Mouse (Mus musculus): ENCODE data around the gene Vps37d. TPM values are rescaled to one million over a fixed set of nuclear protein-coding genes. Genes with fewer than 3 reads are reported as not detected.
A peak's percentile ranks its signal among the peaks of the same experiment; 100 is the strongest.

The Vps37d gene
- polyA plus RNA-seq, 1 experiment from 2014 or later = 5.3 TPM

- 51% methylated on average over 6 of the region's 6 CpGs for WGBS
- no peak for ATAC-seq (ENCODE audit: low read depth)
- peaks cover 37% of the 10 kb centered on the region for H3K27me3 ChIP-seq (ENCODE audit: control insufficient read depth, insufficient read depth, low read depth, low read length)
Measured at GRCm38 (mm10) chr5:135109017-135109416, 31.0 kb upstream of the Vps37d start.

GRCm38 (mm10) chr5:135107521-135108501, 29.7 kb upstream of the Vps37d start:
- Histone ChIP-seq H3K9ac (ENCODE audit: low read length) (no peak overlapping the region), H3K4me2 (ENCODE audit: low read depth, low read length) (peak overlapping the region; percentile 94), H3K9me3 (ENCODE audit: control insufficient read depth, low read length) (no peaks in the 10 kb centered on the region), H3K27me3 (ENCODE audit: control insufficient read depth, insufficient read depth, low read depth, low read length) (peaks cover 37% of the 10 kb centered on the region), H3K36me3 (ENCODE audit: control insufficient read depth, insufficient read depth, low read length) (no peaks in the 10 kb centered on the region), H3K4me3 (ENCODE audit: low read length) (peak overlapping the region; percentile 59), H3K27ac (ENCODE audit: low read length) (no peak overlapping the region), H3K4me1 (replicated peaks; ENCODE audit: control insufficient read depth, insufficient read depth, low read length) (peaks cover 9% of the 10 kb centered on the region)
- 6% methylated on average over 40 of the region's 40 CpGs for WGBS
- peak; percentile 59 for ATAC-seq (ENCODE audit: low read depth)

More at GRCm38 (mm10) chr5:135109017-135109416, 31.0 kb upstream of the Vps37d start:
- Histone ChIP-seq H3K36me3 (ENCODE audit: control insufficient read depth, insufficient read depth, low read length) (no peaks in the 10 kb centered on the region), H3K4me2 (ENCODE audit: low read depth, low read length) (no peak overlapping the region), H3K9me3 (ENCODE audit: control insufficient read depth, low read length) (no peaks in the 10 kb centered on the region), H3K27ac (ENCODE audit: low read length) (no peak overlapping the region), H3K4me3 (ENCODE audit: low read length) (no peak overlapping the region), H3K9ac (ENCODE audit: low read length) (no peak overlapping the region), H3K4me1 (replicated peaks; ENCODE audit: control insufficient read depth, insufficient read depth, low read length) (peaks cover 9% of the 10 kb centered on the region)

GRCm38 (mm10) chr5:135106758-135107256, 28.7 kb upstream of the Vps37d start:
- ATAC-seq (ENCODE audit: low read depth) = peak; percentile 90

GRCm38 (mm10) chr5:135103999-135104660, 26.1 kb upstream of the Vps37d start:
- no peak overlapping the region for H3K4me2 ChIP-seq (ENCODE audit: low read depth, low read length)
- peaks cover 9% of the 10 kb centered on the region for H3K4me1 ChIP-seq (replicated peaks; ENCODE audit: control insufficient read depth, insufficient read depth, low read length)
- ATAC-seq (ENCODE audit: low read depth) = no peak
- no peaks in the 10 kb centered on the region for H3K36me3 ChIP-seq (ENCODE audit: control insufficient read depth, insufficient read depth, low read length)
- no peak overlapping the region for H3K27ac ChIP-seq (ENCODE audit: low read length)
- H3K4me3 ChIP-seq (ENCODE audit: low read length) = no peak overlapping the region
- H3K9me3 ChIP-seq (ENCODE audit: control insufficient read depth, low read length) = no peaks in the 10 kb centered on the region
- H3K9ac ChIP-seq (ENCODE audit: low read length) = no peak overlapping the region
- 55% methylated on average over 11 of the region's 11 CpGs for WGBS
- peaks cover 37% of the 10 kb centered on the region for H3K27me3 ChIP-seq (ENCODE audit: control insufficient read depth, insufficient read depth, low read depth, low read length)

More at GRCm38 (mm10) chr5:135106758-135107256, 28.7 kb upstream of the Vps37d start:
- peaks cover 37% of the 10 kb centered on the region for H3K27me3 ChIP-seq (ENCODE audit: control insufficient read depth, insufficient read depth, low read depth, low read length)
- H3K9me3 ChIP-seq (ENCODE audit: control insufficient read depth, low read length) = no peaks in the 10 kb centered on the region
- H3K9ac ChIP-seq (ENCODE audit: low read length) = peak overlapping the region; percentile 63
- H3K4me2 ChIP-seq (ENCODE audit: low read depth, low read length) = peak overlapping the region; percentile 94
- H3K27ac ChIP-seq (ENCODE audit: low read length) = no peak overlapping the region
- no peaks in the 10 kb centered on the region for H3K36me3 ChIP-seq (ENCODE audit: control insufficient read depth, insufficient read depth, low read length)
- H3K4me3 ChIP-seq (ENCODE audit: low read length) = peak overlapping the region; percentile 59
- under 1% methylated on average over 48 of the region's 48 CpGs for whole genome bisulfite sequencing
- peaks cover 9% of the 10 kb centered on the region for H3K4me1 ChIP-seq (replicated peaks; ENCODE audit: control insufficient read depth, insufficient read depth, low read length)

GRCm38 (mm10) chr5:135100981-135101380, 22.9 kb upstream of the Vps37d start:
- no peaks in the 10 kb centered on the region for H3K36me3 ChIP-seq (ENCODE audit: control insufficient read depth, insufficient read depth, low read length)
- no peak for ATAC-seq (ENCODE audit: low read depth)
- H3K9me3 ChIP-seq (ENCODE audit: control insufficient read depth, low read length) = no peaks in the 10 kb centered on the region
- no peak overlapping the region for H3K4me3 ChIP-seq (ENCODE audit: low read length)
- H3K4me1 ChIP-seq (replicated peaks; ENCODE audit: control insufficient read depth, insufficient read depth, low read length) = no peaks in the 10 kb centered on the region
- peaks cover 11% of the 10 kb centered on the region for H3K27me3 ChIP-seq (ENCODE audit: control insufficient read depth, insufficient read depth, low read depth, low read length)
- H3K27ac ChIP-seq (ENCODE audit: low read length) = no peak overlapping the region
- no peak overlapping the region for H3K9ac ChIP-seq (ENCODE audit: low read length)
- WGBS = 44% methylated on average over 1 of the region's 1 CpGs
- H3K4me2 ChIP-seq (ENCODE audit: low read depth, low read length) = no peak overlapping the region

GRCm38 (mm10) chr5:135089653-135090052, 11.6 kb upstream of the Vps37d start, which contains the start of gene Mlxipl:
Gene Mlxipl, plus strand, starts transcription at chr5:135089890.
- H3K9me3 ChIP-seq (ENCODE audit: control insufficient read depth, low read length) = no peaks in the 10 kb centered on the region
- no peak within 1 kb of the TSS for H3K27ac ChIP-seq (ENCODE audit: low read length)
- no peak within 1 kb of the TSS for H3K9ac ChIP-seq (ENCODE audit: low read length)
- H3K36me3 ChIP-seq (ENCODE audit: control insufficient read depth, insufficient read depth, low read length) = no peaks in the 10 kb centered on the region
- no peaks in the 10 kb centered on the region for H3K4me1 ChIP-seq (replicated peaks; ENCODE audit: control insufficient read depth, insufficient read depth, low read length)
- H3K4me2 ChIP-seq (ENCODE audit: low read depth, low read length) = peak within 1 kb of the TSS; percentile 3; the same call in 1 of the 2 replicates
- H3K4me3 ChIP-seq (ENCODE audit: low read length) = 0 out of 2 replicates have a peak within 1 kb of the TSS, but pooled peaks have one; percentile 9
- ATAC-seq (ENCODE audit: low read depth) = no peak
- 4% methylated on average over 38 of the region's 39 CpGs for WGBS
- peaks cover 40% of the 10 kb centered on the region for H3K27me3 ChIP-seq (ENCODE audit: control insufficient read depth, insufficient read depth, low read depth, low read length)

- Histone ChIP-seq H3K27me3 (ENCODE audit: control insufficient read depth, insufficient read depth, low read depth, low read length) (peaks cover 37% of the 10 kb centered on the region), H3K4me1 (replicated peaks; ENCODE audit: control insufficient read depth, insufficient read depth, low read length) (no peaks in the 10 kb centered on the region), H3K4me2 (ENCODE audit: low read depth, low read length) (no peak overlapping the region), H3K36me3 (ENCODE audit: control insufficient read depth, insufficient read depth, low read length) (no peaks in the 10 kb centered on the region), H3K9me3 (ENCODE audit: control insufficient read depth, low read length) (no peaks in the 10 kb centered on the region), H3K4me3 (ENCODE audit: low read length) (no peak overlapping the region), H3K9ac (ENCODE audit: low read length) (no peak overlapping the region), H3K27ac (ENCODE audit: low read length) (no peak overlapping the region)
- WGBS = 47% methylated on average over 4 of the region's 4 CpGs
- ATAC-seq (ENCODE audit: low read depth) = no peak
Measured at GRCm38 (mm10) chr5:135086871-135087270, 8.8 kb upstream of the Vps37d start.

- 74% methylated on average over 5 of the region's 5 CpGs for WGBS
- no peak overlapping the region for H3K4me2 ChIP-seq (ENCODE audit: low read depth, low read length)
- H3K9ac ChIP-seq (ENCODE audit: low read length) = no peak overlapping the region
- ATAC-seq (ENCODE audit: low read depth) = no peak
- H3K4me3 ChIP-seq (ENCODE audit: low read length) = no peak overlapping the region
- H3K9me3 ChIP-seq (ENCODE audit: control insufficient read depth, low read length) = no peaks in the 10 kb centered on the region
- peaks cover 6% of the 10 kb centered on the region for H3K4me1 ChIP-seq (replicated peaks; ENCODE audit: control insufficient read depth, insufficient read depth, low read length)
- no peaks in the 10 kb centered on the region for H3K27me3 ChIP-seq (ENCODE audit: control insufficient read depth, insufficient read depth, low read depth, low read length)
- H3K36me3 ChIP-seq (ENCODE audit: control insufficient read depth, insufficient read depth, low read length) = no peaks in the 10 kb centered on the region
- no peak overlapping the region for H3K27ac ChIP-seq (ENCODE audit: low read length)
Measured at GRCm38 (mm10) chr5:135080539-135080938, 2.5 kb upstream of the Vps37d start.

GRCm38 (mm10) chr5:135079578-135079977, 1.5 kb upstream of the Vps37d start:
- peaks cover 6% of the 10 kb centered on the region for H3K4me1 ChIP-seq (replicated peaks; ENCODE audit: control insufficient read depth, insufficient read depth, low read length)
- no peak overlapping the region for H3K27ac ChIP-seq (ENCODE audit: low read length)
- no peaks in the 10 kb centered on the region for H3K9me3 ChIP-seq (ENCODE audit: control insufficient read depth, low read length)
- H3K27me3 ChIP-seq (ENCODE audit: control insufficient read depth, insufficient read depth, low read depth, low read length) = no peaks in the 10 kb centered on the region
- H3K9ac ChIP-seq (ENCODE audit: low read length) = no peak overlapping the region
- WGBS = 85% methylated on average over 2 of the region's 2 CpGs
- no peak overlapping the region for H3K4me2 ChIP-seq (ENCODE audit: low read depth, low read length)
- no peak overlapping the region for H3K4me3 ChIP-seq (ENCODE audit: low read length)
- no peak for ATAC-seq (ENCODE audit: low read depth)
- H3K36me3 ChIP-seq (ENCODE audit: control insufficient read depth, insufficient read depth, low read length) = no peaks in the 10 kb centered on the region

Measured in lung, embryonic 16.5 days (tissue).